Mouse (Mus musculus) MEL (cell line): ENCODE results near the gene Hmg20b.

Experiments
- CHD1 ChIP-seq: IDR thresholded peaks from 2 replicates; pipeline ENCODE4 v1.6.1; 2012; ENCODE audit warnings: low read depth, mild to moderate bottlenecking, inconsistent platforms, low read length, improper control_type of control experiment
- CTCF ChIP-seq, 3 experiments: IDR thresholded peaks in 2 of 3; conservative IDR thresholded peaks in 1 of 3; 2 replicates each; pipeline ENCODE4 v1.5.1; 2011 to 2012; ENCODE audit warnings: low read length in 3 of 3, low read depth in 2 of 3, mild to moderate bottlenecking in 2 of 3, improper control_type of control experiment in 1 of 3, inconsistent platforms in 1 of 3, mixed read lengths in 1 of 3, moderate library complexity in 1 of 3; ENCODE audit not compliant: control insufficient read depth in 1 of 3, insufficient read depth in 1 of 3, poor library complexity in 1 of 3, severe bottlenecking in 1 of 3
- EP300 ChIP-seq, 2 experiments: IDR thresholded peaks; 2 replicates each; pipeline ENCODE4 v1.6.1; 2011; ENCODE audit warnings: improper control_type of control experiment in 2 of 2, low read length in 2 of 2, low read depth in 1 of 2, mild to moderate bottlenecking in 1 of 2
- HCFC1 ChIP-seq: IDR thresholded peaks from 2 replicates; pipeline ENCODE4 v1.6.1; 2012; ENCODE audit warnings: low read depth, mild to moderate bottlenecking, inconsistent platforms, low read length, improper control_type of control experiment, moderate library complexity
- POLR2A ChIP-seq, 2 experiments: IDR thresholded peaks; 2 replicates each; pipeline ENCODE4 v1.6.1; 2011 to 2012; ENCODE audit warnings: low read length in 2 of 2, mild to moderate bottlenecking in 2 of 2, control low read depth in 1 of 2, improper control_type of control experiment in 1 of 2, low read depth in 1 of 2, moderate library complexity in 1 of 2; ENCODE audit not compliant: control insufficient read depth in 1 of 2, insufficient read depth in 1 of 2, poor library complexity in 1 of 2
- POLR2AphosphoS2 ChIP-seq: IDR thresholded peaks from 2 replicates; pipeline ENCODE4 v1.6.1; 2011; ENCODE audit warnings: low read length, improper control_type of control experiment
- SIN3A ChIP-seq: IDR thresholded peaks from 2 replicates; pipeline ENCODE4 v1.6.1; 2012; ENCODE audit warnings: low read length, improper control_type of control experiment, inconsistent platforms
- TBP ChIP-seq: IDR thresholded peaks from 2 replicates; pipeline ENCODE4 v1.8.0; 2011; ENCODE audit warnings: low read depth, low read length, improper control_type of control experiment
- UBTF ChIP-seq: IDR thresholded peaks from 2 replicates; pipeline ENCODE4 v1.6.1; 2012; ENCODE audit warnings: low read depth, mild to moderate bottlenecking, inconsistent platforms, low read length, improper control_type of control experiment, moderate library complexity, borderline replicate concordance; ENCODE audit not compliant: insufficient read depth
- ZKSCAN1 ChIP-seq: IDR thresholded peaks from 2 replicates; pipeline ENCODE4 v1.6.1; 2012; ENCODE audit warnings: low read depth, mild to moderate bottlenecking, inconsistent platforms, low read length, improper control_type of control experiment, moderate library complexity

- TF ChIP-seq CHD1 (no peak), UBTF (no peak), ZKSCAN1 (no peak), HCFC1 (no peak), POLR2A (IDR thresholded peaks at IDR 0.05; ENCODE audit: control insufficient read depth in 1 of 2, insufficient read depth in 1 of 2, low read depth in 1 of 2, low read length in 2 of 2, poor library complexity in 1 of 2) (no peak), CTCF (IDR thresholded peaks at IDR 0.05 in 2 of 3, conservative IDR thresholded peaks at IDR 0.05 in 1 of 3; ENCODE audit: control insufficient read depth in 1 of 3, insufficient read depth in 1 of 3, low read depth in 2 of 3, low read length in 3 of 3, poor library complexity in 1 of 3, severe bottlenecking in 1 of 3) (no peak), SIN3A (no peak), POLR2AphosphoS2 (no peak), EP300 (IDR thresholded peaks at IDR 0.05; ENCODE audit: low read depth in 1 of 2, low read length in 2 of 2) (no peak), TBP (no peak)
Measured at GRCm38 (mm10) chr10:81334324-81334723, 16.0 kb downstream of the Hmg20b start.
